Mouse (Mus musculus) adipocyte (in vitro differentiated cells): ENCODE results near the gene Dnah3.

ENCODE experiments used
- DNase-seq: peaks from one replicate; pipeline ENCODE4 v3.0.0-alpha.2; 2016; ENCODE audit warnings: low spot score

Dnah3 gene

GRCm38 (mm10) chr7:120054016-120054415, 41.1 kb downstream of the Dnah3 start:
- DNase-seq, result no peak

- DNase-seq, result no peak
Measured at GRCm38 (mm10) chr7:120050447-120050846, 44.6 kb downstream of the Dnah3 start.

DNA sequence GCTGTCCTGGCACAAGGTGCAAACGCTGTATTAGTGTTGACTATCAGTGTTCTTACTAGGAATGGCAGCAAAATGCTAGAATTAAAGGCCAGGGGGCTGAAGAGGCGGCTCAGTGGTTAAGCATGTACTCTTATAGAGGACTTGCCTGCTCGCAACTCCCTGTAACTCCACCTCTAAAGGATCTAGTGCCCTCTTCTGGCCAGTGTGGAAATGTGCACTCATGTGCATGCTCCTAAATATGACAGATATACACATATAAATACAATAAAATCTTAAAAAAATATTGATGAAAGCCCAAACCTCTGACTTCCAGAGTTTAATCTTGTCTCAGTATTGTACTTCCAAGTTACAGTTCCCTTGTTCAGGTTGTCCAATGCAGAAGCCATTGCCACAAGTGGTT, 51.1 kb downstream of the Dnah3 start:
- DNase-seq, result no peak

DNA sequence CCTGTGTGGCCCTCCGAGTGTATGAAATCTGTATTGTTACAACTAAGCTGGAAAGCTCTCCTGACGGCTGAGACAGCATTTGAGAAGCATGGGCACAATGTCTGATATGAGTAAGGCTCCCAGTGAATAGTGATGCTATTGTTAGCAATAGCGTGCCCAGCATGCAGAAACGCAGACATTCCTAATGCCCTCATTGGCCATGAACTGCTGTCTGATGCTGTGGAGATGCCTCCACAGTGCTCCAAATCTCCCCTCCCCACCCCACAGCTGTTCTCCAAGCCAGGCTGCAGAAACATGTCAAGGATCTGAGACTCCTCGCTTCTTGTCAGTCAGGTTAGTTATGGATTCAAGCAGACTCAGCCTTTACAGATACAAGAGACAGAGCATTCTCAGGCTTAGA, 58.7 kb downstream of the Dnah3 start:
- no peak for DNase-seq

GRCm38 (mm10) chr7:120034996-120035395, 60.1 kb downstream of the Dnah3 start:
- no peak for DNase-seq

DNA sequence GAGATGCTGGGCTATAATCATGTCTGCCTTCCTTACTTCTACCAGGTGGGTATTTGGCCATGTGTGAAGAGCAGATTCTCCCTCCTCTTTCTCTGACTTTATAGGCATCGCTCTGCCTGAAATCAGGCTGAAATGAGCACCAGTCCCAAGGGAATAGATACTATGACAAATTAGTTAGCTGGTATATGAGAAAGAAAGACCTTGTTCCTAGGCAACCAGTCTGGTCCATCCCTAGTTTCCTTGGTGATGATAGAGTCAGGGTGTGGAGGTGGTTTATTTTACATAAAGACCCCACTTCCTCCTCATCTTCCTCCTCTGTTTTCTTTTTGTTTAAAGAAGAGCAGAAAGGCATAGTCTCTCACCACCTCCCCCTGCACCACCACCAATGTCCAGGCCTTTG, 60.5 kb downstream of the Dnah3 start:
- no peak for DNase-seq

GRCm38 (mm10) chr7:120028669-120029068, 66.4 kb downstream of the Dnah3 start:
- DNase-seq, result no peak

- peak; percentile 59 for DNase-seq
Measured at GRCm38 (mm10) chr7:119997066-119997465, 98.0 kb downstream of the Dnah3 start.

DNA sequence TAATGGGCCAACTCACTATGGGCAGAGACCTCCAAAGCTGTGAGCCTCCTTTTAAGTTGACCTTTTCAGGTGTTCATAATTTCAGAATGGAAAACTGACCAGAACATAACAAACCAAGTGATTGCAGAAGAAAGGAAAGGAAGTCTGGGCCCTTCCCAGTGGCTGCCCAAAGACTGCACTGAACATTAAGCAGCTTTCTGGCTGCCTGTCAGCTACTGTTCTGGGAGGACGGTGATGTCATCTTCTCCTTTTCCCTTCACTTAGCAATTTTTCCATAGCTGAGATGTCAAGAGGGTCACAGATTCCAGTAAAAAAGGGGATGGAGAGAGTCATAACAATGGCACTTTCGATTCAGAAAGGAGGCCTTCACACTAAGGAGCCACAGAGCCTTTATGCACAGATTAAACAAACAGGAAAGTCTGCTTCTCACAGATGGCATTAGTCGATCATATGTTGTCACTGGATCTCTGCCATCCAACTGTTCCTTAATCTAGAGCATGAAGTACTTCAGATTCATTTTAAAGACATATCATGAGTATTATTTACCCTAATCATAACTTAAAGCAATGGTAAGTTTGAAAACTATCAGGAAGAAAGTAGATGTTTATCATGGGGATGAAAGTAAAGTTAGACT, 109.7 kb downstream of the Dnah3 start:
- peak; percentile 42 for DNase-seq

GRCm38 (mm10) chr7:119980170-119980569, 114.9 kb downstream of the Dnah3 start:
- DNase-seq, result no peak

DNA sequence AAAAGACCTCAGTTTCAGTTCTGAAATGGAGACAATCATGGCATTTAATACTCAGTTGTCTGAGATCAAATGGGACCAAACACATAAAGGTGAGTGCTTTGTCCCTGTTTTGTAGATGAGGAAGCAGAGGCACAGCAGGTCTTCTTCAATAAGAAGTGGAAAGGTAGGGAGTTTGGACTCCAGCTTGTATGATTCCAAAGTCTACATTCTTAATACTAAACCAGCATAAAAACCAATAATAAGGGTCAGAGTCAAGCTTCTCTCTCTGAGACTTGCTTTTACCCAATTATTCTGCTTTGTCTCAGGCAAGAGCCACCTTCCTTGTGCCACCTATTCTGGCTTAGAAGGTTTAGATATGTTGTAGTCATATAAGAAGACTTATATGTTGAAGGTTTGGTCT, 116.5 kb downstream of the Dnah3 start:
- no peak for DNase-seq

- DNase-seq, result no peak
Measured at GRCm38 (mm10) chr7:119977574-119977973, 117.5 kb downstream of the Dnah3 start.

GRCm38 (mm10) chr7:119976256-119976655, 118.8 kb downstream of the Dnah3 start:
- no peak for DNase-seq

DNA sequence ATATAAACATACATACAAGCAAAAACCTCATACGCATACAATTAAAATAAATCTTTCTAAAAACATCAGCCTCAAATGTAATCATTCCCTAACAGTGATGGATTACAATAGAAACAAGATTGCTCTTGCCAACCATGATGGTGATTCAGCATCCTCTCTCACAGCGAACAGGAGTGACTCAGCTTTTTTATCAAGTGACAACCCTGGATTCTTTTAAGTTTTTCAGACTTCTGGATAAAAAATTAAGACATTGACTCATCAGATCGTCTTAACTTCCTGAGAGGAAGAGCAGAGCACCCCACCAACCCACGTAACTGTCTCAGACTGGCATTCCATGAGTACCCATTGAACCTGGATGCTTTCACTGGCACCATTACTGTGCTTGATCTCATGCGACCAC, 120.9 kb downstream of the Dnah3 start:
- no peak for DNase-seq

- no peak for DNase-seq
Measured at GRCm38 (mm10) chr7:119969320-119969719, 125.8 kb downstream of the Dnah3 start.

GRCm38 (mm10) chr7:119965651-119966395, 129.3 kb downstream of the Dnah3 start:
- DNase-seq, result peak; percentile 59

DNA sequence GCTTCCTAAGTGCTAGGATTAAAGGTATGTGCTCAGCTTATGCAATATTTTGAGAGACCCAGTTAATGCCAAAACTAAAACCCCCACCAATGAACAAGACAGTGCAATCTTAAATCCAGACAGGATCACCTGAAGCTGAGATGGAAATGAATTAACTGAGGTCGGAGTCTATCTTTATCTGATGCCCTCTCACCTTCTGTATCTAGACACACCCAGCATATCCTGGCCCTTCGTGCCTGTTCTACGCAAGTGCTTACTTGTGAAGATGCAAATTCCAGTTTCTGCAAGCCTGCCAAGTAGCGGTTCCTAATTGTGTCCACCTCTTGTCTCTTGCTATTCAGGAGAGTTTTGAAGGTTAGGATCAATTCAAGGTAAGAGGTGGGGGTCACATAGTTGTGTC, 129.9 kb downstream of the Dnah3 start:
- DNase-seq, result no peak

- DNase-seq, result peak; percentile 98
Measured at GRCm38 (mm10) chr7:119961107-119961506, 134.0 kb downstream of the Dnah3 start.

DNA sequence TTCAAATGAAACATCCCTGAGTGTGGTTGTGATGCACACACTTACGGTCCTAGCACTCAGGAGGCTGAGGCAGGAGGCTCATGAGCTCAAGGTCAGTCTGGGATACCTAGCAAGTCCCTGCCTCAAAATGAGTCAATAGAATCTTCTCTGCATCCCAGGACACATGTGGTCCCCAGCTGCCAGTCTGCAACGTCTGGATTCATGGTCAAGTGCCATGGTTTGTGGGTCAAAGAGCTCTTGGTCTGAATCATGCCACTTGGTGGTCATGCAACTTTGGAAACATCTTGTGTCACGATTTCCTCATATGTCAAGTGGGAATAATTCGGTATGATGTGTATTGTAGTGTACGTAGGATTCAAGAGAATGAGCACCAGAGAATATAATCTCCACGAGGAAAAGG, 134.5 kb downstream of the Dnah3 start:
- DNase-seq, result peak; percentile 82

- peak; percentile 40 for DNase-seq
Measured at GRCm38 (mm10) chr7:119960006-119960405, 135.1 kb downstream of the Dnah3 start.

DNA sequence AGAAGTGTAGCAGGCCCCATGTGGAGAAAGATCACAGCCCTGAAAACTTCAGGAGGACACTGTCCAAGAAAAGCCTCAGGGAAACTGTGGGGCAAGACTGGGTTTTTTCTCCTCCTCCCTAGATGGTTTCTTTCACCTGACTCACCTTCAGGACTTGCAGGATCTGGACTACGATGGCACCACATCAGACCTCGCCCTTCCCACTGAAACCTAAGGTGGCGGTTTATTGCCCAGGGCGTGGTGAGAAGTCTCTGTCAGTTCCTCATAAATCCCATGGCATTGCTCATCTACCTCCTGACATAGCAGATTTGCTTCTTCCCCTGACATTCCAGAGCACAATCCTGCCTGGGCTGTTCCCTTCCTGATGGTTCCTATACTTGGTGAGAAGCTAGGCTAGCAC, 135.6 kb downstream of the Dnah3 start:
- no peak for DNase-seq

DNA sequence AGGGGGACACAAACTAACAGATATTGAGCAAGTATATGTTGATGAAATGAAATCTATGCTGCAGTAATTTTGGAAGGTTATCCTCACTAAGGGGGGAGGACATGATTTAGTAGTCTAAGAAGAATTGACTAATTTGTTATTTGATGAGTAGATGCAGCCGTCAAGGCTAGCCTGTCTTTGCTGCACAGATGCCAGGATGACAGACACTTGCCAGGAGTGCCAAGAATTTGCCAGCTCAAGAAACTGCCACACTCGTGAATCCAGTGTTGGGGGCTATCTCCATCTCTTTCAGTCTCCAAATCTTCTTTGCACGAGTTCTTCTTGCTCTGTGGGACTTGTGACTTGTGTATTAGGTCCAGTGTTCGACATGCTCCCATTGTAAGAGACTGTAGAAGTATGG, 136.0 kb downstream of the Dnah3 start:
- DNase-seq, result no peak

- no peak for DNase-seq
Measured at GRCm38 (mm10) chr7:119957421-119957820, 137.7 kb downstream of the Dnah3 start.

DNA sequence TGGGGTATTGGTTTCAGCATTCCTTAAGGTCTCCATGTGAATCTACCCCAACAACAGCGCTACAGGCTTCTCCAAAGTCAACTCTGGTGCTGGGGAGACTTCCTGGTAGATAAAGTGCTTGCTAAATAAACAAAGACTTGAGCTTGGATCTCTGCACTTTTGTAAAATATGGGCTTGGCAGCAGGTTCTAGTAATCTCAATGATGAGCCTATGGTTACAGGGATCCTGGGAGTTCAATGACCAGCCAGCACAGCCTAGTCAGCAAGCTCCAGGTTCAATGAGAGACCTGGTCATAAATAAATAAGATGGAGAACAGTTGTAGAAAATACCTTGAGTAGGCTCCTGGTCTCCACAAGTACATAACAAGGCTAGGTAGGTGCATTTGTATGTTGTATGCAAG, 141.0 kb downstream of the Dnah3 start:
- no peak for DNase-seq
